Mouse (Mus musculus) embryonic facial prominence, embryonic 15.5 days (tissue): ENCODE measurements around the gene Arhgap15. TPM values are rescaled to one million over a fixed set of nuclear protein-coding genes. Genes with fewer than 3 reads are reported as not detected.

Experiments used
- ATAC-seq: fragments of 200-750 bp; cut with Nextera tagmentation; 2 replicates; pipeline ENCODE4 v1.8.0; 2017; ENCODE audit warnings: low read depth, moderate TSS enrichment; ENCODE audit not compliant: insufficient number of reproducible peaks, low FRiP score, low TSS enrichment
- H3K27ac ChIP-seq: fragments of 300-500 bp; sonication (generic); replicated peaks from 2 replicates; pipeline ENCODE4 v1.5.1; 2015; ENCODE audit warnings: mild to moderate bottlenecking, inconsistent platforms
- H3K27me3 ChIP-seq: fragments of 300-500 bp; sonication (generic); 2 replicates; pipeline ENCODE4 v1.6.1; 2015; ENCODE audit warnings: inconsistent platforms
- H3K36me3 ChIP-seq: fragments of 300-500 bp; sonication (generic); 2 replicates; pipeline ENCODE4 v1.6.1; 2015; ENCODE audit warnings: mild to moderate bottlenecking, inconsistent platforms
- H3K4me1 ChIP-seq: fragments of 300-500 bp; sonication (generic); 2 replicates; pipeline ENCODE4 v1.6.1; 2015; ENCODE audit warnings: inconsistent platforms
- H3K4me2 ChIP-seq: fragments of 300-500 bp; sonication (generic); replicated peaks from 2 replicates; pipeline ENCODE4 v1.6.1; 2015; ENCODE audit warnings: mild to moderate bottlenecking, inconsistent platforms
- H3K4me3 ChIP-seq: fragments of 300-500 bp; sonication (generic); replicated peaks from 2 replicates; pipeline ENCODE4 v1.5.1; 2015; ENCODE audit warnings: mild to moderate bottlenecking, inconsistent platforms
- H3K9ac ChIP-seq: fragments of 300-500 bp; sonication (generic); 2 replicates; pipeline ENCODE4 v1.6.1; 2015; ENCODE audit warnings: inconsistent platforms
- H3K9me3 ChIP-seq: fragments of 300-500 bp; sonication (generic); replicated peaks from 2 replicates; pipeline ENCODE4 v1.6.1; 2016; ENCODE audit warnings: inconsistent platforms
- WGBS: fragments of 180-500 bp; shearing (Covaris S2); methylation state at CpG from one replicate; pipeline ENCODE4 v1.1.7; 2015; 5-methylcytosine and 5-hydroxymethylcytosine counted together
- polyA plus RNA-seq: library from polyadenylated mRNA; unstranded; fragments of >200 nt; fragmentation: Nextera tagmentation; extraction: Ambion mirVana; gene quantifications from 2 replicates; pipeline ENCODE4 v1.2.1, GENCODE M21; 2015

Arhgap15 gene
- polyA plus RNA-seq, 1 experiment from 2014 or later, result 2.2 TPM

GRCm38 (mm10) chr2:43989850-43990249 is 241.2 kb downstream of the Arhgap15 start:
- no peak overlapping the region for H3K9ac ChIP-seq
- no peaks in the 10 kb centered on the region for H3K27me3 ChIP-seq
- no peak overlapping the region for H3K4me3 ChIP-seq
- H3K27ac ChIP-seq, result no peak overlapping the region
- no peaks in the 10 kb centered on the region for H3K36me3 ChIP-seq
- H3K4me2 ChIP-seq, result no peak overlapping the region
- no peaks in the 10 kb centered on the region for H3K9me3 ChIP-seq
- H3K4me1 ChIP-seq, result no peaks in the 10 kb centered on the region
- no peak for ATAC-seq
- 47% methylated on average over 5 of the region's 5 CpGs for WGBS

DNA sequence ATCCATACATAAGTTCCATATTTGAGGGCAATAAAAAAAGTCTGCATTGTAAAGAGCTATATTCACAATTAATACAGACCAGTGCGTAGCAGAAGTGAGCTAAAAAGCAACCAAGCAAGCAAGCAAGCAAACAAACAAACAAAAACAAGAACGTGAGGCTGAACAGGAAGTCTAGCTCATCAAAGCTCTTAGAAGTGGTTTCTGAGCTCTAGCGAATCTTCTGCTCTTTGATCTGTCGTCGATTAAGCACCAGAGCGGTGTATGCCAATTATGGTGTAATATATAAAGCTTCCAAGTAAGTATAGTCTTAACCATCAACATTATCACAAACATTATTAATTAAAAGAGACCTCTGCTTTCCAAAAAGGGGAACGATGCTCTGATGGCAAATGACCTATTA is 243.9 kb downstream of the Arhgap15 start:
- WGBS, result 64% methylated on average over 7 of the region's 7 CpGs
- H3K36me3 ChIP-seq, result no peaks in the 10 kb centered on the region
- H3K9me3 ChIP-seq, result no peaks in the 10 kb centered on the region
- no peak overlapping the region for H3K4me3 ChIP-seq
- H3K9ac ChIP-seq, result no peak overlapping the region
- H3K27ac ChIP-seq, result no peak overlapping the region
- no peak overlapping the region for H3K4me2 ChIP-seq
- H3K4me1 ChIP-seq, result no peaks in the 10 kb centered on the region
- H3K27me3 ChIP-seq, result no peaks in the 10 kb centered on the region
- no peak for ATAC-seq

- Histone ChIP-seq H3K4me2 (no peak overlapping the region), H3K36me3 (no peaks in the 10 kb centered on the region), H3K27me3 (no peaks in the 10 kb centered on the region), H3K4me1 (no peaks in the 10 kb centered on the region), H3K4me3 (no peak overlapping the region), H3K9me3 (no peaks in the 10 kb centered on the region), H3K9ac (no peak overlapping the region), H3K27ac (no peak overlapping the region)
- WGBS, result 80% methylated on average over 1 of the region's 1 CpGs
- ATAC-seq, result no peak
Measured at GRCm38 (mm10) chr2:44002454-44002853, 253.8 kb downstream of the Arhgap15 start.

GRCm38 (mm10) chr2:44010249-44010648 is 261.6 kb downstream of the Arhgap15 start:
- no peaks in the 10 kb centered on the region for H3K36me3 ChIP-seq
- H3K9me3 ChIP-seq, result no peaks in the 10 kb centered on the region
- no peak overlapping the region for H3K27ac ChIP-seq
- 74% methylated on average over 1 of the region's 1 CpGs for WGBS
- H3K27me3 ChIP-seq, result no peaks in the 10 kb centered on the region
- ATAC-seq, result no peak
- no peak overlapping the region for H3K9ac ChIP-seq
- no peak overlapping the region for H3K4me2 ChIP-seq
- H3K4me3 ChIP-seq, result no peak overlapping the region
- H3K4me1 ChIP-seq, result no peaks in the 10 kb centered on the region

- no peak overlapping the region for H3K27ac ChIP-seq
- H3K4me3 ChIP-seq, result no peak overlapping the region
- ATAC-seq, result no peak
- H3K9ac ChIP-seq, result no peak overlapping the region
- H3K4me2 ChIP-seq, result no peak overlapping the region
- no peaks in the 10 kb centered on the region for H3K4me1 ChIP-seq
- H3K36me3 ChIP-seq, result no peaks in the 10 kb centered on the region
- H3K9me3 ChIP-seq, result no peaks in the 10 kb centered on the region
- H3K27me3 ChIP-seq, result no peaks in the 10 kb centered on the region
- whole genome bisulfite sequencing, result 77% methylated on average over 5 of the region's 5 CpGs
Measured at GRCm38 (mm10) chr2:44013388-44013787, 264.8 kb downstream of the Arhgap15 start.

DNA sequence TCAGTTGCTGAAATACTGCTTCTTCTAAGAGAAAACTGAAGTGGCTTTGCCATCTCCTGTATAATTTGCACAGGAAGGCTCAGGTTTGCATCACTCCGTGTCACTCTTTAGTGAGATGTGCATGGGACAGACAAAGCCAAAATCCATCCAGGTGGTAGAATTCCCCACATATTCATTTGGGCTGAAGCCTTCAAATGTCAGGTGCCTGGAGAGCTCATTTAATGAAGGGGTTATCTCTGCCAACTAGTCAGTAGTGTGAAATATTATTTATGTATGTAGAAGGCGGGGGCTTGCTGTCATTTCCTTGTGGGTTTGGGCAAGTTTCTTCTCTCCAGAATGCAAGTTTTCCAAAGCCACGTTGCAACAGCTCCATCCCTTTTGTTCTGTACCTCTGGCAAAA is 268.1 kb downstream of the Arhgap15 start:
- no peak overlapping the region for H3K4me2 ChIP-seq
- 66% methylated on average over 3 of the region's 3 CpGs for WGBS
- no peak overlapping the region for H3K27ac ChIP-seq
- H3K4me1 ChIP-seq, result no peaks in the 10 kb centered on the region
- no peak overlapping the region for H3K9ac ChIP-seq
- H3K9me3 ChIP-seq, result no peaks in the 10 kb centered on the region
- no peak for ATAC-seq
- no peaks in the 10 kb centered on the region for H3K27me3 ChIP-seq
- no peaks in the 10 kb centered on the region for H3K36me3 ChIP-seq
- no peak overlapping the region for H3K4me3 ChIP-seq

DNA sequence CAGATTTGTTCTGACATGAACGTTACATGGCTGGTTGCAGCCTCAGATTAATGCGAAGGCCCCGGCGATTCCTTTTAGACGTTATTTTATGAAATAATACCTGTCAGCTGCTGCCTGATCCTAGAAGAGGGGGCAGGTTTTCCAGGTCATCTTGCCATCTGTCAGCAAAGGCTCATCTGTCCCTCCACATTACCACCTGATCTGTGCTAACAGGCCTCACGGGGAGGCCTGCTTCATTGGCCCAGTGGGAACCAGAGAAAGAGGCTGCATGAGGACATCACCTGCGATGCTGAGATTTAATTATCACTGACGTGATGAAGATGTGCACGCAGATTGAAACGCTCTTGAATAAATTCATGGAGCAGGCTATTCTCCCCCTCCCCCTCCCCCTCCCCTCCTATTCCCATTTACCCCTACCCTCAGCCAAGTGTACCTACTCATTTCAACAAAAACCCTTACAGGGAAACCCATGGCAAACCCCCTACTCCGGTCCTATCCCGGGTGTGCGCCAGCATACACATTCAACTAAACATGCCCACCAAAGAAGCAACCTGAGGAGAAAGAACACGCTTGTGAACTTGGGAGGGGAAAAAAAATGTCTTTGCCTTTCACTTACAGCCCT is 268.9 kb downstream of the Arhgap15 start:
- ATAC-seq, result no peak
- Histone ChIP-seq H3K9me3 (no peaks in the 10 kb centered on the region), H3K4me2 (no peak overlapping the region), H3K36me3 (no peaks in the 10 kb centered on the region), H3K4me3 (no peak overlapping the region), H3K27me3 (no peaks in the 10 kb centered on the region), H3K4me1 (no peaks in the 10 kb centered on the region), H3K27ac (no peak overlapping the region), H3K9ac (no peak overlapping the region)
- WGBS, result 77% methylated on average over 14 of the region's 14 CpGs

GRCm38 (mm10) chr2:44018033-44018432 is 269.4 kb downstream of the Arhgap15 start:
- Histone ChIP-seq H3K27me3 (no peaks in the 10 kb centered on the region), H3K4me3 (no peak overlapping the region), H3K9me3 (no peaks in the 10 kb centered on the region), H3K27ac (no peak overlapping the region), H3K4me1 (no peaks in the 10 kb centered on the region), H3K4me2 (no peak overlapping the region), H3K36me3 (no peaks in the 10 kb centered on the region), H3K9ac (no peak overlapping the region)
- 83% methylated on average over 10 of the region's 10 CpGs for WGBS
- ATAC-seq, result no peak

GRCm38 (mm10) chr2:44024704-44025103 is 276.1 kb downstream of the Arhgap15 start:
- Histone ChIP-seq H3K9me3 (no peaks in the 10 kb centered on the region), H3K27me3 (no peaks in the 10 kb centered on the region), H3K4me3 (no peak overlapping the region), H3K36me3 (no peaks in the 10 kb centered on the region), H3K9ac (no peak overlapping the region), H3K4me1 (no peaks in the 10 kb centered on the region), H3K4me2 (no peak overlapping the region), H3K27ac (no peak overlapping the region)
- 76% methylated on average over 1 of the region's 1 CpGs for WGBS
- ATAC-seq, result no peak

DNA sequence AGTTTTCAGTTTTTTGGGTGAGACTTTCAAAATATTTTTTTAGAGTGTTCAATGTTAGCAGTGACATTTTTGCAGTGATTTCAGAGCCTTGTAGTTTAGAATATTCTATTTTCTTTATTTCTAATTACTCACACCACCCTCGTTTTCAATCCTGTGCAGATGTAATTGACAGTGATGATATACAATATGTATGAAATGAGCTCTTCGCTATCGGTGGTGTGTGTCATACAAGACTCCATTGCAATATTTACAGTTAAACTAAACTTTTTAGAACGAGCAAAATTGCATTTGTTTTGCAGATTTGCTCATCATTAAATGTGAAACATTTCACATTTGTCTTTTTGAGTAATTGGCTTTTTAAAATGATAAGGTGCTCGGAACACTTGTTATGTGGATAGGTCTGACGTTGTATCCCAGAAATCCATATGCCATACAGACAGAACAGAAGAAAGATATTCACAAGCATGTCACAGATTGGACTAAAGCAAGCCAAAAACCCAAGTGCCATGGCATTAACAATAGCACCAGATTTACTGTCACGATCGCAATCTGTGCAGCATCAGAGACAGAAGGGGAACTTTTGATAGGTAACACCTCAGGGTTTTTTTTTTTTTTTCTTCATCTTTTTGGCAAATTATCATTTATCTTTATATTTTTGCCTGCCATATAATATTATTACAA is 280.6 kb downstream of the Arhgap15 start:
- no peak overlapping the region for H3K4me3 ChIP-seq
- H3K9me3 ChIP-seq, result no peaks in the 10 kb centered on the region
- no peaks in the 10 kb centered on the region for H3K27me3 ChIP-seq
- WGBS, result 85% methylated on average over 8 of the region's 8 CpGs
- no peak for ATAC-seq
- no peaks in the 10 kb centered on the region for H3K4me1 ChIP-seq
- no peak overlapping the region for H3K9ac ChIP-seq
- no peaks in the 10 kb centered on the region for H3K36me3 ChIP-seq
- H3K4me2 ChIP-seq, result no peak overlapping the region
- H3K27ac ChIP-seq, result no peak overlapping the region

- Histone ChIP-seq H3K36me3 (no peaks in the 10 kb centered on the region), H3K9me3 (no peaks in the 10 kb centered on the region), H3K4me3 (no peak overlapping the region), H3K4me1 (no peaks in the 10 kb centered on the region), H3K4me2 (no peak overlapping the region), H3K9ac (no peak overlapping the region), H3K27ac (no peak overlapping the region), H3K27me3 (no peaks in the 10 kb centered on the region)
- WGBS, result 81% methylated on average over 10 of the region's 10 CpGs
- ATAC-seq, result no peak
Measured at GRCm38 (mm10) chr2:44029865-44030264, 281.2 kb downstream of the Arhgap15 start.
